13 mouse cellular contexts compared by ENCODE assay signal in genomic region chr11:109144236-109144635, GRCm38 (mm10). TPM values are rescaled to one million over a fixed set of nuclear protein-coding genes. Genes with fewer than 3 reads are reported as not detected.
DNase-seq lines count a peak whose midpoint lies in the region; ATAC-seq and TF ChIP-seq lines count a peak whose summit lies in the region.
"Had no signal": no experiment of that assay in that cellular context is flagged by ENCODE, and none has a peak within 500 bp of the region (broad histone marks: within the 10 kb centered on the region; RNA-seq: fewer than 3 reads in every experiment).

Gene E030025P04Rik (minus strand): TSS chr11:109144369.

- H3K4me2 ChIP-seq in intestine, embryonic 15.5 days (replicated peaks): no peak within 1 kb of the TSS
- no peak within 1 kb of the TSS for H3K4me2 ChIP-seq in intestine, postnatal 0 days (replicated peaks; ENCODE audit: low read depth)
- no peak within 1 kb of the TSS for H3K4me2 ChIP-seq in midbrain, embryonic 13.5 days (replicated peaks)

- no peaks in the 10 kb centered on the region for H3K9me3 ChIP-seq in intestine, embryonic 15.5 days
- H3K9me3 ChIP-seq in intestine, postnatal 0 days (ENCODE audit: control insufficient read depth): no peaks in the 10 kb centered on the region
- no peaks in the 10 kb centered on the region for H3K9me3 ChIP-seq in midbrain, embryonic 13.5 days

- H3K36me3 ChIP-seq in intestine, embryonic 15.5 days: no peaks in the 10 kb centered on the region
- no peaks in the 10 kb centered on the region for H3K36me3 ChIP-seq in intestine, postnatal 0 days (ENCODE audit: control insufficient read depth, insufficient read depth)
- no peaks in the 10 kb centered on the region for H3K36me3 ChIP-seq in midbrain, embryonic 13.5 days

- H3K27me3 ChIP-seq in intestine, embryonic 15.5 days (replicated peaks): no peaks in the 10 kb centered on the region
- H3K27me3 ChIP-seq in intestine, postnatal 0 days (replicated peaks; ENCODE audit: control insufficient read depth, insufficient read depth, low read length): no peaks in the 10 kb centered on the region
- no peaks in the 10 kb centered on the region for H3K27me3 ChIP-seq in midbrain, embryonic 13.5 days

- no peak within 1 kb of the TSS for H3K9ac ChIP-seq in intestine, embryonic 15.5 days
- no peak within 1 kb of the TSS for H3K9ac ChIP-seq in intestine, postnatal 0 days (ENCODE audit: low read depth, low read length)
- H3K9ac ChIP-seq in midbrain, embryonic 13.5 days (replicated peaks): no peak within 1 kb of the TSS

- H3K4me3 ChIP-seq in intestine, embryonic 15.5 days (replicated peaks): no peak within 1 kb of the TSS
- H3K4me3 ChIP-seq in intestine, postnatal 0 days (ENCODE audit: low read depth, low read length): no peak within 1 kb of the TSS
- no peak within 1 kb of the TSS for H3K4me3 ChIP-seq in midbrain, embryonic 13.5 days (replicated peaks)

- DNase-seq in ovary, postnatal 36 days (ENCODE audit: low spot score): peak; percentile 43
- DNase-seq in ovary, postnatal 14 days (ENCODE audit: low spot score): no peak
- DNase-seq in lung, postnatal 10 days: peak; percentile 59
- DNase-seq in cerebellum, adult 18-20 months: no peak
- DNase-seq: cerebellum, adult 9-10 months; embryo, embryonic 11 days; right cerebral cortex, postnatal 25 days had no signal

- H3K27ac ChIP-seq in intestine, embryonic 15.5 days: no peak within 1 kb of the TSS
- H3K27ac ChIP-seq in intestine, postnatal 0 days (ENCODE audit: low read depth, low read length): no peak within 1 kb of the TSS
- H3K27ac ChIP-seq in midbrain, embryonic 13.5 days: no peak within 1 kb of the TSS

- TF ChIP-seq CTCF in intestine, postnatal 0 days (IDR thresholded peaks at IDR 0.05; ENCODE audit: low read depth): no peak

- WGBS in intestine, embryonic 15.5 days: 25% methylated on average over 4 of the region's 4 CpGs
- 22% methylated on average over 4 of the region's 4 CpGs for WGBS in intestine, postnatal 0 days
- WGBS in midbrain, embryonic 13.5 days: 81% methylated on average over 4 of the region's 4 CpGs

- peaks cover 5% of the 10 kb centered on the region for H3K4me1 ChIP-seq in intestine, embryonic 15.5 days (replicated peaks)
- H3K4me1 ChIP-seq in intestine, postnatal 0 days (replicated peaks; ENCODE audit: control insufficient read depth, insufficient read depth, low read length): peaks cover 13% of the 10 kb centered on the region; the same call in 1 of the 2 replicates
- no peaks in the 10 kb centered on the region for H3K4me1 ChIP-seq in midbrain, embryonic 13.5 days (replicated peaks)

- peak; percentile 20; the same call in 1 of the 2 replicates for ATAC-seq in intestine, embryonic 15.5 days
- ATAC-seq in intestine, postnatal 0 days: no peak
- ATAC-seq in midbrain, embryonic 13.5 days: no peak

RNA-seq across cellular contexts. Expression of gene E030025P04Rik, which starts in this region (rescaled TPM):
- not detected in 2 replicates for polyA plus RNA-seq in intestine, embryonic 15.5 days (2015; fragmentation: Nextera tagmentation; extraction: Ambion mirVana)
- not detected in 2 replicates for polyA plus RNA-seq in intestine, postnatal 0 days (2015; fragmentation: Nextera tagmentation; extraction: Ambion mirVana)
- polyA plus RNA-seq in midbrain, embryonic 13.5 days (2015; fragmentation: Nextera tagmentation; extraction: Ambion mirVana): not detected in 2 replicates
- polyA plus RNA-seq: brain, embryonic 14.5 days; limb, embryonic 11.5 days; thymus, postnatal 0 days had no signal

Comparison
In these comparisons a context has a peak if more than half of its experiments do, and no peak if none do; other contexts are left out.
1. DNase-seq: peak in ovary, postnatal 36 days (single experiment) and lung, postnatal 10 days (single experiment); none in ovary, postnatal 14 days (single experiment) and cerebellum, adult 18-20 months (0 of 2).
2. Peak in ATAC-seq in intestine, embryonic 15.5 days; RNA of the gene not detected or under 1 TPM.